Mouse (Mus musculus) forebrain, postnatal 0 days (tissue): ENCODE data around the gene Mgat5. TPM values are rescaled to one million over a fixed set of nuclear protein-coding genes. Genes with fewer than 3 reads are reported as not detected.

ENCODE experiments used
- ATAC-seq: fragments of 200-750 bp; cut with Nextera tagmentation; 2 replicates; pipeline ENCODE4 v1.8.0; 2017; ENCODE audit warnings: mild to moderate bottlenecking, moderate library complexity
- DNase-seq: peaks from one replicate; pipeline ENCODE4 v3.0.0-alpha.2; 2015
- H3K27ac ChIP-seq: fragments of 300-500 bp; sonication (generic); 2 replicates; pipeline ENCODE4 v1.5.1; 2014; ENCODE audit warnings: low read depth, mild to moderate bottlenecking, antibody characterized with exemption, low read length, moderate library complexity, mixed read lengths
- H3K27me3 ChIP-seq: fragments of 300-500 bp; sonication (generic); 2 replicates; pipeline ENCODE4 v1.6.1; 2014; ENCODE audit warnings: mild to moderate bottlenecking, low read length, mixed read lengths; ENCODE audit not compliant: insufficient read depth
- H3K36me3 ChIP-seq: fragments of 300-500 bp; sonication (generic); 2 replicates; pipeline ENCODE4 v1.6.1; 2014; ENCODE audit warnings: mild to moderate bottlenecking, moderate library complexity; ENCODE audit not compliant: insufficient read depth
- H3K4me1 ChIP-seq: fragments of 300-500 bp; sonication (generic); 2 replicates; pipeline ENCODE4 v1.6.1; 2014; ENCODE audit warnings: antibody characterized with exemption; ENCODE audit not compliant: insufficient read depth
- H3K4me2 ChIP-seq: fragments of 300-500 bp; sonication (generic); 2 replicates; pipeline ENCODE4 v1.6.1; 2014; ENCODE audit warnings: low read depth, mild to moderate bottlenecking, moderate library complexity
- H3K4me3 ChIP-seq: fragments of 300-500 bp; sonication (generic); 2 replicates; pipeline ENCODE4 v1.5.1; 2014; ENCODE audit warnings: low read depth, low read length, mixed read lengths
- H3K9ac ChIP-seq: fragments of 300-500 bp; sonication (generic); 2 replicates; pipeline ENCODE4 v1.6.1; 2014; ENCODE audit warnings: mild to moderate bottlenecking
- H3K9me3 ChIP-seq: fragments of 300-500 bp; sonication (generic); 2 replicates; pipeline ENCODE4 v1.6.1; 2016; ENCODE audit warnings: low read length
- CTCF ChIP-seq: sonication (generic); IDR thresholded peaks from 2 replicates; pipeline ENCODE4 v1.5.1; 2016; ENCODE audit warnings: antibody characterized with exemption, control low read depth, low read depth
- WGBS: fragments of 180-500 bp; shearing (Covaris S2); extraction: QIAGEN DNeasy Blood & Tissue Kit; methylation state at CpG from one replicate; pipeline ENCODE4 v1.1.7; 2014; 5-methylcytosine and 5-hydroxymethylcytosine counted together
- polyA plus RNA-seq: library from polyadenylated mRNA; unstranded; fragments of >200 nt; fragmentation: Nextera tagmentation; extraction: Ambion mirVana; gene quantifications from 2 replicates; pipeline ENCODE4 v1.2.1, GENCODE M21; 2015
- total RNA-seq: library from RNA; depleted of rRNA; stranded (reverse); fragments of >200 nt; gene quantifications from 2 replicates; pipeline ENCODE4 v1.2.3, GENCODE M21; 2014

Gene Mgat5
- total and polyA plus RNA-seq, 2 experiments from 2014 or later: 9.3 to 42.9 TPM

DNA sequence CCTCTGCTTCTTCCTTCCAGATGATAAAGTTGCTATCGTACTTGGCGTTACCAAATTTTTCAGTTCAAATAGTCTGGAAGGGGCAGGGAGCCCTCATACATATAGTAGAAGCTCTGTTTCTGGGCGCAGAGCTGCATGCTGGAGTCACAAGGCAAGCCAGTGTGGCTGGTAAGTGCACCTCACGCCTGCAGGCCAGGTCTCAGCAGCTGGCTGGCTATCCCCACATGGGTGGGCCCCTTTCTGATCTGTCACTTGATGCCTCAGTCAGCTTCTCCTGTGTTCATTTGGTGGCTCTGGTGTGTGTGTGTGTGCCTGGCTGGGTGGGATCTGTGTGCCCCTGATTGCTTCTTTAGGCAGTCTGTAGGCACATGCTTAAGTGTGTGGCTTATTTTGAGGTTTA, 12.8 kb downstream of the Mgat5 start:
- no peak for DNase-seq
- H3K4me1 ChIP-seq: no peaks in the 10 kb centered on the region
- no peak for ATAC-seq
- 83% methylated on average over 4 of the region's 4 CpGs for WGBS
- no peak overlapping the region for H3K27ac ChIP-seq
- H3K36me3 ChIP-seq: no peaks in the 10 kb centered on the region
- no peak overlapping the region for H3K9ac ChIP-seq
- H3K27me3 ChIP-seq: no peaks in the 10 kb centered on the region
- H3K9me3 ChIP-seq: no peaks in the 10 kb centered on the region
- H3K4me2 ChIP-seq: no peak overlapping the region
- TF ChIP-seq CTCF: no peak
- H3K4me3 ChIP-seq: no peak overlapping the region

DNA sequence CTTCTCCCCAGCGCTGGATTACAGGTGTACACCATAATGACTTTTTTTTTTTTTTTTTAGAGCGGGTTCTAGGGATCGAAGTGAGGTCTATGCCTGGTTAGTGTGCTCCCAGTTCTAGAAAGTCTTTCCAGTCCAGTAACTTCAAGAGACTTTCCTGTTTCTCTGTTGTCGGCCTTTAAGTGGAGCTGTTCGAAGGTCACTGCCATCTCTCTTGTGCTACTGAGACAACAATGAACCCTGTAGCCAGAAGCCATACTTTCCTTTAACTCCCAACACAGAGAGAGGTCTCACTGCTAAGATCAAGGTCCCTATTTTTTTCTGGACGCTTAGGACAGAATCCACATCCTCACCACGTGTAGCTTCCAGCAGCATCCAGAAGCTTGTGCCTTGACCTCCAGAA, 13.4 kb downstream of the Mgat5 start:
- no peaks in the 10 kb centered on the region for H3K4me1 ChIP-seq
- no peaks in the 10 kb centered on the region for H3K9me3 ChIP-seq
- H3K36me3 ChIP-seq: no peaks in the 10 kb centered on the region
- no peak overlapping the region for H3K9ac ChIP-seq
- H3K27ac ChIP-seq: no peak overlapping the region
- 90% methylated on average over 7 of the region's 7 CpGs for WGBS
- ATAC-seq (no peak), DNase-seq (no peak)
- H3K27me3 ChIP-seq: no peaks in the 10 kb centered on the region
- TF ChIP-seq CTCF: no peak
- H3K4me3 ChIP-seq: no peak overlapping the region
- H3K4me2 ChIP-seq: no peak overlapping the region

DNA sequence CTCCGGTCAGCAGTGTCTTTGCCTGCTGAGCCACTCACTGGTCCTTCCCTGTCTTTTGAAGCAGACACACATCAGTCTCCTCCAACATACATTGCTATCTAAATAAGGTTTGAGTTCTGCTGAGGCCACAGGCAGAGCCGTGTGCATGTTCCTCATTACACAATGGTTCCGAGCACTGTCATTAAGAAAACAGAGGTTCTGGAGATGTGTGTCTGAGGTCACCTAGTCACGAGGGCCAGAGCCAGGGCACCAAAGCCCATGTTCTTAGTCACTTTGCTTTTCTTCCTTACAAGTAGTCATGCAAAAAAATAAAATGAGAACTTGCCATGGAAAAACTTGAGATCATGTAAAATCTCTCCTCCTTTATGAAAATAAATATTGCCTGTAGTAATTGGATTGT, 14.3 kb downstream of the Mgat5 start:
- ATAC-seq (no peak), DNase-seq (no peak)
- Histone ChIP-seq H3K27ac (no peak overlapping the region), H3K36me3 (no peaks in the 10 kb centered on the region), H3K4me3 (no peak overlapping the region), H3K4me1 (no peaks in the 10 kb centered on the region), H3K4me2 (no peak overlapping the region), H3K9ac (no peak overlapping the region), H3K9me3 (no peaks in the 10 kb centered on the region), H3K27me3 (no peaks in the 10 kb centered on the region)
- WGBS: 89% methylated on average over 4 of the region's 4 CpGs
- TF ChIP-seq CTCF: no peak

DNA sequence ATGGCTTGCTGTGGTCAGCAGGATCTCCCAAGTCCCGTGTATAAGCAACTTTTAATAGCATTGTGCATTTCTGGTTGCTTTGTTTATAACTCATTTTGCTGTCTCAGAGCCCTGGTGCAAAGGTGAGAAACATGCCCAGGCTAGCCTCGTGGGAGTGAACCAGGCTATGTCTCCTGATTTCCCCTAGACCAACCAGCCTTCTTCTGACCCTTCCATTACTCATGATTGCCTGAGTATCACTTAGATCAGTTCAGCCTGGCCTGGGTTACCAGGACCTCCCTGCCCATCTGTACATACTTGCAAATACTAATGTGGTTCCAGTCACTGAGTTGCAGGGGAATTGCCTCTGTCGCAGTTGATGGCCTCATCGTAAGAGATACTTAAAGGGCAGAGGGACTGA, 14.8 kb downstream of the Mgat5 start:
- no peaks in the 10 kb centered on the region for H3K36me3 ChIP-seq
- no peak for DNase-seq
- no peaks in the 10 kb centered on the region for H3K27me3 ChIP-seq
- 85% methylated on average over 4 of the region's 4 CpGs for WGBS
- TF ChIP-seq CTCF: no peak
- no peak overlapping the region for H3K9ac ChIP-seq
- no peak for ATAC-seq
- H3K9me3 ChIP-seq: no peaks in the 10 kb centered on the region
- no peak overlapping the region for H3K4me2 ChIP-seq
- H3K27ac ChIP-seq: no peak overlapping the region
- no peak overlapping the region for H3K4me3 ChIP-seq
- no peaks in the 10 kb centered on the region for H3K4me1 ChIP-seq

DNA sequence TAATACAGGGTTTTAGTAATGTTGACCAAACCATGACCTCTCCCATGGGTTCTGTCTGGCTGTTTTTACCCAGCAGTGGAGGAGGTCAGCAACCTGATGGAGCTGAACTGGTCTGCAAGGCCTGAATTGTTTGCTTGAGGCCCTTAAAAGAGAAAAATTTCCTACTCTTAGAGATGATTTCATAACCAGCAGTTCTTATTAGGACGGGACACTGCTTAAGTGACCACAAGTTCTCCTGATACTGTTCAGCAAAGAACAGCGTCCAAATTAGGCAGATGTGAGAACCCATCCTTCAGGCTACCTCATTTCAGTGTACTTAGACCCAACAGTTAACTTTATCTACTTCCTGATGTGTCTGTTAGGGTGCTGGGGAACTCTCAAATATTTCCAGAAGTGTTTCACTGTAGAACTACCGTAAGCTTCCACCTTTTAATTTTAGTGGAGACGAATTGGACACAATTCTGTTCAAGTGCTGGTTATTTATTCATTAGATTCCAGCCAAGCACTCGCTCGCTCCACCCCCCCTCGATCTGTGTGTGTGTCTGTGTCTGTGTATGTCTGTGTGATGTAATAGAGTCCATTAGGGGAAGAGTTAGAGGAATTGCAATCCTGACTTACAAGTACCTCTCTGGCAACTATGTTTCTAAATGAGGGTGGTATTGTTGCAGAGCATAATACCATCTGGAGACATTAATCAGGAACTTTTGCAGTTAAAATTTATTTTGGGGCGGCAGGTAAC, 17.4 kb downstream of the Mgat5 start:
- H3K4me1 ChIP-seq: no peaks in the 10 kb centered on the region
- H3K36me3 ChIP-seq: no peaks in the 10 kb centered on the region
- WGBS: 80% methylated on average over 8 of the region's 8 CpGs
- H3K27me3 ChIP-seq: no peaks in the 10 kb centered on the region
- ATAC-seq: no peak
- TF ChIP-seq CTCF: no peak
- no peak overlapping the region for H3K27ac ChIP-seq
- H3K9ac ChIP-seq: no peak overlapping the region
- H3K4me3 ChIP-seq: no peak overlapping the region
- H3K9me3 ChIP-seq: no peaks in the 10 kb centered on the region
- no peak for DNase-seq
- H3K4me2 ChIP-seq: no peak overlapping the region

DNA sequence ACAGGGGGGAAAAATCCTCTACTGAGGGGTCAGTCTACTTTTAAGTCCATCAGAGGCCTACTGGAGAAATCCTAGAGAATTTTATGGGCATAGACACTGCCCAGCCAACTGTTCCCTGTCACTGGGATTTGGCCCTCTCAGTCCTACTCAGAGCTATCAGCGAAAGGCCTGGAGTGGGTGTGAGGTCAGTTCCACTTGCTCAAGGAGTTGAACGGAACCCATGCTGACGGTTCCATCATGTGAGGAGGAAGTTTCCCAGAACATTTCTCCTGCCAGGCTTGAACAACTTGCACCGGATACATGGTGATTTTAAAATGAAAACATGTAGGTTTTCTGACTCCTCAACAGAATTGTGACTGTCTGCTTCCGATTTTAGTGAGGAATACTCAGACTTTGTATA, 20.2 kb downstream of the Mgat5 start:
- H3K4me3 ChIP-seq: no peak overlapping the region
- H3K27me3 ChIP-seq: no peaks in the 10 kb centered on the region
- DNase-seq: no peak
- 91% methylated on average over 5 of the region's 5 CpGs for WGBS
- no peaks in the 10 kb centered on the region for H3K36me3 ChIP-seq
- H3K4me2 ChIP-seq: no peak overlapping the region
- ATAC-seq: no peak
- no peaks in the 10 kb centered on the region for H3K9me3 ChIP-seq
- H3K27ac ChIP-seq: no peak overlapping the region
- no peak overlapping the region for H3K9ac ChIP-seq
- no peak for TF ChIP-seq CTCF
- H3K4me1 ChIP-seq: no peaks in the 10 kb centered on the region

DNA sequence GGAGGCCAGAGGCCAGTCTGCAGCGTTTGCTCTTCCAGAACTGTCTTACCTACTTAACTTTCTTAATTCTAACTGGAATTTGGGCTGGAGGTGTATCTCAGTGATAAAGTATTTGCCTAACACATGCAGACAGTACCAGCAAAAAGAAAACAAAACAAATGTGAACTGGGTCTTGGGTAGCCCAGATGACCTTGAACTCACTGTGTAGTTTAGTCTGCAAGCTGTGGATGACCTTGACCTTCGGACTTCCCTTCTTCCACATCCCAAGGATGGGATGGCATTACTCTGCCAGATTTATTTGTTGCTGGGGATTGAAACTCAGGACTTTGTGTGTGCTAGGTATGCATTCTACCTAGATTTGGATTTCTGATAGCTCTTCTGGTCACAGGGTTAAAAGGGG, 24.2 kb downstream of the Mgat5 start:
- Histone ChIP-seq H3K9me3 (no peaks in the 10 kb centered on the region), H3K4me2 (no peak overlapping the region), H3K36me3 (no peaks in the 10 kb centered on the region), H3K9ac (no peak overlapping the region), H3K27me3 (no peaks in the 10 kb centered on the region), H3K27ac (no peak overlapping the region), H3K4me1 (no peaks in the 10 kb centered on the region), H3K4me3 (no peak overlapping the region)
- DNase-seq (no peak), ATAC-seq (no peak)
- 95% methylated on average over 2 of the region's 2 CpGs for WGBS
- TF ChIP-seq CTCF: no peak
